Mouse (Mus musculus): Measurements from ENCODE around the gene Ptpn1. TPM values are rescaled to one million over a fixed set of nuclear protein-coding genes. Genes with fewer than 3 reads are reported as not detected.

The Ptpn1 gene
- 10 to 100 TPM; 28.5 to 31.3 TPM for total RNA-seq (2021)
- long read RNA-seq, experiment 1, full-length matches to known transcripts = 24 of 37 reads
- long read RNA-seq, experiment 1, partial matches to known transcripts = 1 of 37 reads
- long read RNA-seq, experiment 1, other reads (novel, unspliced or antisense) = 12 of 37 reads
- long read RNA-seq, experiment 2, full-length matches to known transcripts = 37 of 55 reads
- long read RNA-seq, experiment 2, partial matches to known transcripts = 7 of 55 reads
- long read RNA-seq, experiment 2, other reads (novel, unspliced or antisense) = 11 of 55 reads

GRCm38 (mm10) chr2:167931985-167932726 lies at the start of gene Ptpn1:
Gene Ptpn1, plus strand, starts transcription at chr2:167932057.
- DNase-seq (ENCODE audit: low spot score in 2 of 2) = peak; percentile 96 to 98

- no peak for DNase-seq (ENCODE audit: low spot score in 2 of 2)
Observed at GRCm38 (mm10) chr2:167886485-167886884, 45.4 kb upstream of the Ptpn1 start.

- no peak for DNase-seq (ENCODE audit: low spot score in 2 of 2)
Observed at GRCm38 (mm10) chr2:167887516-167888347, 44.1 kb upstream of the Ptpn1 start.

- no peak for DNase-seq (ENCODE audit: low spot score in 2 of 2)
Observed at GRCm38 (mm10) chr2:167888834-167889233, 43.0 kb upstream of the Ptpn1 start.

- DNase-seq (ENCODE audit: low spot score in 2 of 2) = no peak
Observed at GRCm38 (mm10) chr2:167889886-167890285, 42.0 kb upstream of the Ptpn1 start.

GRCm38 (mm10) chr2:167891908-167892307 lies 39.9 kb upstream of the Ptpn1 start:
- DNase-seq (ENCODE audit: low spot score in 2 of 2) = peak; percentile 57 to 63

- DNase-seq (ENCODE audit: low spot score in 2 of 2) = no peak
Observed at GRCm38 (mm10) chr2:167893680-167894079, 38.2 kb upstream of the Ptpn1 start.

GRCm38 (mm10) chr2:167894948-167895372 lies 36.9 kb upstream of the Ptpn1 start:
- DNase-seq (ENCODE audit: low spot score in 2 of 2) = peak; percentile 80 to 88

GRCm38 (mm10) chr2:167897896-167898295 lies 34.0 kb upstream of the Ptpn1 start:
- no peak for DNase-seq (ENCODE audit: low spot score in 2 of 2)

GRCm38 (mm10) chr2:167899989-167900421 lies 31.9 kb upstream of the Ptpn1 start:
- DNase-seq (ENCODE audit: low spot score in 2 of 2) = no peak

GRCm38 (mm10) chr2:167902116-167902703 lies 29.6 kb upstream of the Ptpn1 start:
- DNase-seq (ENCODE audit: low spot score in 2 of 2) = no peak

- no peak for DNase-seq (ENCODE audit: low spot score in 2 of 2)
Observed at GRCm38 (mm10) chr2:167903242-167903952, 28.5 kb upstream of the Ptpn1 start.

GRCm38 (mm10) chr2:167904621-167905367 lies 27.1 kb upstream of the Ptpn1 start:
- no peak for DNase-seq (ENCODE audit: low spot score in 2 of 2)

- no peak for DNase-seq (ENCODE audit: low spot score in 2 of 2)
Observed at GRCm38 (mm10) chr2:167905561-167905960, 26.3 kb upstream of the Ptpn1 start.

- no peak for DNase-seq (ENCODE audit: low spot score in 2 of 2)
Observed at GRCm38 (mm10) chr2:167906729-167907128, 25.1 kb upstream of the Ptpn1 start.

GRCm38 (mm10) chr2:167909531-167910177 lies 22.2 kb upstream of the Ptpn1 start:
- DNase-seq (ENCODE audit: low spot score in 2 of 2) = no peak

- DNase-seq (ENCODE audit: low spot score in 2 of 2) = no peak
Observed at GRCm38 (mm10) chr2:167910178-167910540, 21.7 kb upstream of the Ptpn1 start.

GRCm38 (mm10) chr2:167911511-167911910 lies 20.3 kb upstream of the Ptpn1 start:
- DNase-seq (ENCODE audit: low spot score in 2 of 2) = no peak

GRCm38 (mm10) chr2:167919081-167919480 lies 12.8 kb upstream of the Ptpn1 start:
- no peak for DNase-seq (ENCODE audit: low spot score in 2 of 2)

All from gastrocnemius, postnatal 4 days (tissue).